In genomic region chr11:51582713-51583112, GRCm38 (mm10) we compare ENCODE assay signal across 8 mouse cellular contexts. TPM values are rescaled to one million over a fixed set of nuclear protein-coding genes. Genes with fewer than 3 reads are reported as not detected.
DNase-seq lines count a peak whose midpoint lies in the region; ATAC-seq and TF ChIP-seq lines count a peak whose summit lies in the region.

No protein-coding gene starts in this region.

- TF ChIP-seq POLR2A in heart, adult 2 months (IDR thresholded peaks at IDR 0.05; ENCODE audit: insufficient read depth, low read depth, low read length) = no peak

- no peaks in the 10 kb centered on the region for H3K36me3 ChIP-seq in heart, adult 2 months (ENCODE audit: control insufficient read depth, insufficient read depth, low read length)

- intact Hi-C loops in heart, adult 2 months (cut with DNase I) = no loop called here
- intact Hi-C loops in heart, postnatal 25 days (cut with DNase I) = loop anchor here (5.0 kb wide), 1 partner anchor 45 kb away; no protein-coding TSS in a partner anchor
- intact Hi-C loops in gastrocnemius, postnatal 14 days (cut with DNase I; ENCODE audit: low total_unique reads) = no loop called here

- no peak overlapping the region for H3K4me3 ChIP-seq in heart, adult 2 months

- 37% methylated on average over 8 of the region's 8 CpGs for WGBS in heart, adult 2 months

- ATAC-seq in megakaryocyte-erythroid progenitor cell, adult 5-6 weeks (replicated peaks; ENCODE audit: low FRiP score, low TSS enrichment, poor library complexity, severe bottlenecking) = 0 out of 2 replicates have a peak, but pooled peaks have one; percentile 37

- peak; percentile 70 to 72 for DNase-seq in heart, adult 2 months
- DNase-seq in heart, postnatal 25 days (ENCODE audit: low spot score) = no peak
- DNase-seq in ES-CJ7 (ENCODE audit: low read depth, low spot score) = peak; percentile 72
- peak; percentile 73 to 75 for DNase-seq in cerebellum, adult 18-20 months
- peak; percentile 76 for DNase-seq in gastrocnemius, postnatal 14 days
- DNase-seq in layer of hippocampus, adult 9-11 months = peak; percentile 60
- peak; percentile 79 to 91 for DNase-seq in spleen, postnatal 4 days (ENCODE audit: low spot score in 2 of 2)

- no peak overlapping the region for H3K27ac ChIP-seq in heart, adult 2 months

- no peak overlapping the region for H3K9ac ChIP-seq in heart, adult 2 months (ENCODE audit: low read depth, low read length)

- H3K4me1 ChIP-seq in heart, adult 2 months (ENCODE audit: control insufficient read depth, insufficient read depth, low read length) = peaks cover 9% of the 10 kb centered on the region

- H3K79me2 ChIP-seq in heart, adult 2 months (replicated peaks; ENCODE audit: control insufficient read depth, insufficient read depth, low read length) = no peaks in the 10 kb centered on the region; the same call in 1 of the 2 replicates

- TF ChIP-seq EP300 in heart, adult 2 months (IDR thresholded peaks at IDR 0.05; ENCODE audit: insufficient read depth, low read depth, low read length) = no peak

- no peaks in the 10 kb centered on the region for H3K27me3 ChIP-seq in heart, adult 2 months (ENCODE audit: control insufficient read depth, insufficient read depth, low read length)

- TF ChIP-seq CTCF in heart, adult 2 months (IDR thresholded peaks at IDR 0.05) = peak; percentile 77

RNA-seq across cellular contexts. Expression of gene Phykpl, which starts 1.8 kb away (rescaled TPM):
- total RNA-seq in heart, adult 2 months (2021) = 1 to 10 TPM; 6.9 to 8.9 TPM
- 16.8 and 17.0 TPM in 2 replicates for polyA plus RNA-seq in heart, adult 2 months (2012; rRNA removed)
- 10 to 100 TPM; 10.6 to 11.2 TPM for total RNA-seq in heart, postnatal 25 days (2021)
- 10 to 100 TPM; 18.1 to 21.5 TPM for total RNA-seq in gastrocnemius, postnatal 14 days (2021)
- 30.5 and 34.7 TPM in 2 replicates for total RNA-seq in megakaryocyte-erythroid progenitor cell, adult 5-6 weeks (2014; fragmentation: Nextera tagmentation)
- 8.8 and 19.9 TPM in 2 replicates for total RNA-seq in megakaryocyte-erythroid progenitor cell, adult 5-6 weeks (2017)

RNA-seq across cellular contexts. Expression of gene Hnrnpab, which starts 23.9 kb away (rescaled TPM):
- total RNA-seq in heart, adult 2 months (2021) = 100 to 1,000 TPM; 132 to 145 TPM
- polyA plus RNA-seq in heart, adult 2 months (2012; rRNA removed) = 68.4 and 71.5 TPM in 2 replicates
- 100 to 1,000 TPM; 134 to 142 TPM for total RNA-seq in heart, postnatal 25 days (2021)
- 100 to 1,000 TPM; 118 to 144 TPM for total RNA-seq in gastrocnemius, postnatal 14 days (2021)
- 644 and 702 TPM in 2 replicates for total RNA-seq in megakaryocyte-erythroid progenitor cell, adult 5-6 weeks (2014; fragmentation: Nextera tagmentation)
- 1,394 and 1,753 TPM in 2 replicates for total RNA-seq in megakaryocyte-erythroid progenitor cell, adult 5-6 weeks (2017)

RNA-seq across cellular contexts. Expression of gene Nhp2, which starts 36.8 kb away (rescaled TPM):
- total RNA-seq in heart, adult 2 months (2021) = 10 to 100 TPM; 18.4 to 24.8 TPM
- polyA plus RNA-seq in heart, adult 2 months (2012; rRNA removed) = 18.5 and 19.0 TPM in 2 replicates
- 10 to 100 TPM; 17.6 to 17.9 TPM for total RNA-seq in heart, postnatal 25 days (2021)
- total RNA-seq in gastrocnemius, postnatal 14 days (2021) = 10 to 100 TPM; 23.8 to 32.7 TPM
- total RNA-seq in megakaryocyte-erythroid progenitor cell, adult 5-6 weeks (2014; fragmentation: Nextera tagmentation) = 285 and 292 TPM in 2 replicates
- 141 and 176 TPM in 2 replicates for total RNA-seq in megakaryocyte-erythroid progenitor cell, adult 5-6 weeks (2017)

RNA-seq across cellular contexts. Expression of gene Rmnd5b, which starts 53.0 kb away (rescaled TPM):
- total RNA-seq in heart, adult 2 months (2021) = 10 to 100 TPM; 14.0 to 15.0 TPM
- polyA plus RNA-seq in heart, adult 2 months (2012; rRNA removed) = 24.8 and 32.8 TPM in 2 replicates
- 10 to 100 TPM; 14.1 to 17.2 TPM for total RNA-seq in heart, postnatal 25 days (2021)
- 10 to 100 TPM; 11.8 to 13.3 TPM for total RNA-seq in gastrocnemius, postnatal 14 days (2021)
- 37.0 TPM in 2 replicates for total RNA-seq in megakaryocyte-erythroid progenitor cell, adult 5-6 weeks (2014; fragmentation: Nextera tagmentation)
- total RNA-seq in megakaryocyte-erythroid progenitor cell, adult 5-6 weeks (2017) = 9.5 and 17.6 TPM in 2 replicates

Comparison
In these comparisons a context has a peak if more than half of its experiments do, and no peak if none do; other contexts are left out.
1. RNA of gene Hnrnpab, which starts 23.9 kb away (total RNA-seq): 644 to 1,753 TPM in megakaryocyte-erythroid progenitor cell, adult 5-6 weeks; 132 to 145 TPM in heart, adult 2 months, 118 to 144 TPM in gastrocnemius, postnatal 14 days and 134 to 142 TPM in heart, postnatal 25 days; every median in the first group is over 4 times any median in the second.
2. RNA of gene Nhp2, which starts 36.8 kb away (total RNA-seq): 141 to 292 TPM in megakaryocyte-erythroid progenitor cell, adult 5-6 weeks; 23.8 to 32.7 TPM in gastrocnemius, postnatal 14 days, 18.4 to 24.8 TPM in heart, adult 2 months and 17.6 to 17.9 TPM in heart, postnatal 25 days; every median in the first group is over 4 times any median in the second.